Mouse (Mus musculus) bone marrow macrophage, adult 2 months (primary cell): ENCODE data around the gene Tmem262.

ENCODE experiments used
- CTCF ChIP-seq: IDR thresholded peaks from 2 replicates; pipeline ENCODE4 v1.5.1; 2012; ENCODE audit warnings: low read depth, mild to moderate bottlenecking, low read length, moderate library complexity
- POLR2A ChIP-seq: IDR thresholded peaks from 2 replicates; pipeline ENCODE4 v1.6.1; 2012; ENCODE audit warnings: mild to moderate bottlenecking, low read depth, low read length, borderline replicate concordance

DNA sequence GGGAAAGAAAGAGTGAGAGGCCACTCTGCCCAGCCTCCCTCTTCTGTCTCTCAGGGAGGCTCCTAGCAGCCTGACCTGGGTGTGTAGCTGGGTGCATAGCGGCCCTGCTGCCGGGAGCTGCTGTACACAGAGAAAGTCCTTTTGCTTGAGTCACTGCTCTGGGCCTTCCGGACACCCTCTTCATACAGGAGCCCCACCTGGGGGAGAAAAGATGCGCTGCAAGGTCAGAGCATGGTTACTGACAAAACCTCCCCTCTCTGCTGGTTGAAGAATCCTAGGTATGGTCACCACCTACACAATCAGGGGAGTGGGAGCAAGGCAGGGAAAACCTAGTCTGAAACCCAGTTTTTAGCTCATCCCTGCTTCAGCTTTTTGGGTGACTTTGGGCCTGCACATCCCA is 10.9 kb upstream of the Tmem262 start:
- TF ChIP-seq CTCF (no peak), POLR2A (no peak)
